Mouse (Mus musculus) hindbrain, embryonic 11.5 days (tissue): ENCODE data around the gene Pamr1. TPM values are rescaled to one million over a fixed set of nuclear protein-coding genes. Genes with fewer than 3 reads are reported as not detected.

ENCODE experiments used
- ATAC-seq: fragments of 200-750 bp; cut with Nextera tagmentation; 2 replicates; pipeline ENCODE4 v1.8.0; 2017; ENCODE audit warnings: mild to moderate bottlenecking, moderate TSS enrichment, moderate library complexity; ENCODE audit not compliant: low FRiP score
- DNase-seq: peaks from one replicate; pipeline ENCODE4 v3.0.0-alpha.2; 2015; ENCODE audit warnings: low spot score
- H3K27ac ChIP-seq: fragments of 300-500 bp; sonication (generic); 2 replicates; pipeline ENCODE4 v1.5.1; 2014; ENCODE audit warnings: mild to moderate bottlenecking, low read depth, low read length
- H3K27me3 ChIP-seq: fragments of 300-500 bp; sonication (generic); 2 replicates; pipeline ENCODE4 v1.6.1; 2014; ENCODE audit warnings: mild to moderate bottlenecking, low read length, moderate library complexity, mixed read lengths; ENCODE audit not compliant: control insufficient read depth, insufficient read depth
- H3K36me3 ChIP-seq: fragments of 300-500 bp; sonication (generic); 2 replicates; pipeline ENCODE4 v1.6.1; 2014; ENCODE audit warnings: mild to moderate bottlenecking, low read length, moderate library complexity, mixed read lengths; ENCODE audit not compliant: control insufficient read depth, insufficient read depth
- H3K4me1 ChIP-seq: fragments of 300-500 bp; sonication (generic); replicated peaks from 2 replicates; pipeline ENCODE4 v1.6.1; 2014; ENCODE audit warnings: low read length, mixed read lengths; ENCODE audit not compliant: control insufficient read depth, insufficient read depth
- H3K4me2 ChIP-seq: fragments of 300-500 bp; sonication (generic); replicated peaks from 2 replicates; pipeline ENCODE4 v1.6.1; 2014; ENCODE audit warnings: mild to moderate bottlenecking, low read depth, low read length
- H3K4me3 ChIP-seq: fragments of 300-500 bp; sonication (generic); 2 replicates; pipeline ENCODE4 v1.5.1; 2014; ENCODE audit warnings: low read depth, low read length
- H3K9ac ChIP-seq: fragments of 300-500 bp; sonication (generic); 2 replicates; pipeline ENCODE4 v1.6.1; 2014; ENCODE audit warnings: low read depth, low read length
- H3K9me3 ChIP-seq: fragments of 300-500 bp; sonication (generic); 2 replicates; pipeline ENCODE4 v1.6.1; 2016; ENCODE audit warnings: low read length; ENCODE audit not compliant: control insufficient read depth
- WGBS: fragments of 180-500 bp; shearing (Covaris S2); extraction: QIAGEN DNeasy Blood & Tissue Kit; methylation state at CpG from one replicate; pipeline ENCODE4 v1.1.7; 2014; 5-methylcytosine and 5-hydroxymethylcytosine counted together
- polyA plus RNA-seq: library from polyadenylated mRNA; unstranded; fragments of >200 nt; fragmentation: Nextera tagmentation; extraction: Ambion mirVana; gene quantifications from 2 replicates; pipeline ENCODE4 v1.2.1, GENCODE M21; 2014

The Pamr1 gene
- polyA plus RNA-seq = 0.38 and 1.8 TPM in 2 replicates

- H3K27ac ChIP-seq = no peak within 1 kb of the TSS
- DNase-seq (peak; percentile 58), ATAC-seq (peak; percentile 56)
- H3K4me1 ChIP-seq = no peaks in the 10 kb centered on the region
- H3K9me3 ChIP-seq = no peaks in the 10 kb centered on the region
- 3% methylated on average over 26 of the region's 26 CpGs for WGBS
- H3K9ac ChIP-seq = no peak within 1 kb of the TSS; the same call in 1 of the 2 replicates
- no peaks in the 10 kb centered on the region for H3K36me3 ChIP-seq
- peak within 1 kb of the TSS; percentile 52 for H3K4me2 ChIP-seq
- peaks cover 6% of the 10 kb centered on the region for H3K27me3 ChIP-seq
- H3K4me3 ChIP-seq = peak within 1 kb of the TSS; percentile 25
Measured at GRCm38 (mm10) chr2:102549611-102550266, at the start of gene Pamr1. Pamr1 (plus strand) TSS chr2:102550012.

GRCm38 (mm10) chr2:102507633-102508032, 42.2 kb upstream of the Pamr1 start:
- Histone ChIP-seq H3K9me3 (no peaks in the 10 kb centered on the region), H3K9ac (no peak overlapping the region), H3K4me2 (no peak overlapping the region), H3K4me3 (no peak overlapping the region), H3K27ac (no peak overlapping the region), H3K4me1 (no peaks in the 10 kb centered on the region), H3K36me3 (no peaks in the 10 kb centered on the region), H3K27me3 (no peaks in the 10 kb centered on the region)
- 65% methylated on average over 4 of the region's 4 CpGs for WGBS
- no peak for DNase-seq
- no peak for ATAC-seq

GRCm38 (mm10) chr2:102508154-102508553, 41.7 kb upstream of the Pamr1 start:
- 41% methylated on average over 1 of the region's 1 CpGs for WGBS
- H3K27ac ChIP-seq = no peak overlapping the region
- DNase-seq = no peak

GRCm38 (mm10) chr2:102519956-102520355, 29.9 kb upstream of the Pamr1 start:
- Histone ChIP-seq H3K9ac (no peak overlapping the region), H3K9me3 (no peaks in the 10 kb centered on the region), H3K27ac (no peak overlapping the region), H3K4me3 (no peak overlapping the region), H3K27me3 (no peaks in the 10 kb centered on the region), H3K4me2 (no peak overlapping the region), H3K36me3 (no peaks in the 10 kb centered on the region), H3K4me1 (no peaks in the 10 kb centered on the region)
- ATAC-seq (no peak), DNase-seq (no peak)

More at GRCm38 (mm10) chr2:102508154-102508553, 41.7 kb upstream of the Pamr1 start:
- no peaks in the 10 kb centered on the region for H3K9me3 ChIP-seq
- no peaks in the 10 kb centered on the region for H3K4me1 ChIP-seq
- no peak for ATAC-seq
- H3K9ac ChIP-seq = no peak overlapping the region
- no peak overlapping the region for H3K4me2 ChIP-seq
- H3K27me3 ChIP-seq = no peaks in the 10 kb centered on the region
- H3K36me3 ChIP-seq = no peaks in the 10 kb centered on the region
- H3K4me3 ChIP-seq = no peak overlapping the region

- no peak overlapping the region for H3K4me3 ChIP-seq
- no peak overlapping the region for H3K4me2 ChIP-seq
- 91% methylated on average over 4 of the region's 4 CpGs for WGBS
- H3K27me3 ChIP-seq = no peaks in the 10 kb centered on the region
- no peak overlapping the region for H3K27ac ChIP-seq
- no peak for DNase-seq
- no peaks in the 10 kb centered on the region for H3K9me3 ChIP-seq
- ATAC-seq = no peak
- no peak overlapping the region for H3K9ac ChIP-seq
- H3K4me1 ChIP-seq = no peaks in the 10 kb centered on the region
- H3K36me3 ChIP-seq = no peaks in the 10 kb centered on the region
Measured at GRCm38 (mm10) chr2:102527563-102527962, 22.2 kb upstream of the Pamr1 start.

GRCm38 (mm10) chr2:102533437-102533836, 16.4 kb upstream of the Pamr1 start:
- no peaks in the 10 kb centered on the region for H3K9me3 ChIP-seq
- no peaks in the 10 kb centered on the region for H3K4me1 ChIP-seq
- H3K27ac ChIP-seq = no peak overlapping the region
- WGBS = 76% methylated on average over 4 of the region's 4 CpGs
- H3K27me3 ChIP-seq = no peaks in the 10 kb centered on the region
- no peak overlapping the region for H3K4me3 ChIP-seq
- ATAC-seq = no peak
- H3K9ac ChIP-seq = no peak overlapping the region
- no peaks in the 10 kb centered on the region for H3K36me3 ChIP-seq
- no peak for DNase-seq
- H3K4me2 ChIP-seq = no peak overlapping the region

- Histone ChIP-seq H3K4me2 (no peak overlapping the region), H3K4me3 (no peak overlapping the region), H3K9me3 (no peaks in the 10 kb centered on the region), H3K9ac (no peak overlapping the region), H3K4me1 (no peaks in the 10 kb centered on the region), H3K27ac (no peak overlapping the region), H3K27me3 (no peaks in the 10 kb centered on the region), H3K36me3 (no peaks in the 10 kb centered on the region)
- DNase-seq (no peak), ATAC-seq (no peak)
- WGBS = 79% methylated on average over 3 of the region's 3 CpGs
Measured at GRCm38 (mm10) chr2:102536766-102537165, 13.0 kb upstream of the Pamr1 start.

GRCm38 (mm10) chr2:102540438-102541230, 9.2 kb upstream of the Pamr1 start:
- H3K4me3 ChIP-seq = no peak overlapping the region
- no peaks in the 10 kb centered on the region for H3K27me3 ChIP-seq
- no peak for DNase-seq
- WGBS = 66% methylated on average over 11 of the region's 11 CpGs
- H3K4me1 ChIP-seq = no peaks in the 10 kb centered on the region
- no peak overlapping the region for H3K9ac ChIP-seq
- H3K4me2 ChIP-seq = no peak overlapping the region
- ATAC-seq = no peak
- H3K36me3 ChIP-seq = no peaks in the 10 kb centered on the region
- H3K9me3 ChIP-seq = no peaks in the 10 kb centered on the region
- H3K27ac ChIP-seq = no peak overlapping the region
